Mouse (Mus musculus) stomach, postnatal 0 days (tissue): Measurements from ENCODE around the gene Rft1.

Experiments
- CTCF ChIP-seq: IDR thresholded peaks from 2 replicates; pipeline ENCODE4 v1.5.1; 2016; ENCODE audit warnings: antibody characterized with exemption, low read depth, mild to moderate bottlenecking, moderate library complexity
- EP300 ChIP-seq: optimal IDR thresholded peaks from 2 replicates; pipeline ENCODE3; 2016; ENCODE audit warnings: antibody characterized with exemption

- TF ChIP-seq CTCF: no peak
- TF ChIP-seq EP300: no peak
Measured at GRCm38 (mm10) chr14:30721850-30722249, 67.7 kb downstream of the Rft1 start.
